Mouse (Mus musculus) forebrain, embryonic 14.5 days (tissue): ENCODE data around the gene Apobec3. TPM values are rescaled to one million over a fixed set of nuclear protein-coding genes. Genes with fewer than 3 reads are reported as not detected.
A peak's percentile ranks its signal among the peaks of the same experiment; 100 is the strongest.
"Not testable (repeated sequence)": the region's sequence is repeated elsewhere in the genome, so short reads cannot be mapped to it uniquely, and the experiment has no call there.

Experiments
- ATAC-seq: fragments of 200-750 bp; cut with Nextera tagmentation; 2 replicates; pipeline ENCODE4 v1.8.0; 2017; ENCODE audit warnings: mild to moderate bottlenecking, moderate library complexity
- DNase-seq: peaks from one replicate; pipeline ENCODE4 v3.0.0-alpha.2; 2015; ENCODE audit warnings: low spot score
- H3K27ac ChIP-seq: fragments of 300-500 bp; sonication (generic); 2 replicates; pipeline ENCODE4 v1.5.1; 2014; ENCODE audit warnings: low read depth, mild to moderate bottlenecking, control low read depth, low read length, moderate library complexity
- H3K27me3 ChIP-seq: fragments of 300-500 bp; sonication (generic); replicated peaks from 2 replicates; pipeline ENCODE4 v1.6.1; 2014; ENCODE audit warnings: low read length, control low read depth, mixed read lengths; ENCODE audit not compliant: control insufficient read depth, insufficient read depth
- H3K36me3 ChIP-seq: fragments of 300-500 bp; sonication (generic); 2 replicates; pipeline ENCODE4 v1.6.1; 2014; ENCODE audit warnings: low read length, control low read depth; ENCODE audit not compliant: control insufficient read depth, insufficient read depth
- H3K4me1 ChIP-seq: fragments of 300-500 bp; sonication (generic); 2 replicates; pipeline ENCODE4 v1.6.1; 2014; ENCODE audit warnings: antibody characterized with exemption, low read length, control low read depth; ENCODE audit not compliant: control insufficient read depth, insufficient read depth
- H3K4me2 ChIP-seq: fragments of 300-500 bp; sonication (generic); 2 replicates; pipeline ENCODE4 v1.6.1; 2014; ENCODE audit warnings: mild to moderate bottlenecking, control low read depth, low read length
- H3K4me3 ChIP-seq: fragments of 300-500 bp; sonication (generic); 2 replicates; pipeline ENCODE4 v1.5.1; 2014; ENCODE audit warnings: low read depth, low read length, control low read depth
- H3K9ac ChIP-seq: fragments of 300-500 bp; sonication (generic); 2 replicates; pipeline ENCODE4 v1.6.1; 2014; ENCODE audit warnings: mild to moderate bottlenecking, low read length, control low read depth, moderate library complexity
- H3K9me3 ChIP-seq: fragments of 300-500 bp; sonication (generic); replicated peaks from 2 replicates; pipeline ENCODE4 v1.6.1; 2016; ENCODE audit warnings: low read length, control low read depth, mixed read lengths; ENCODE audit not compliant: control insufficient read depth
- WGBS: fragments of 180-500 bp; shearing (Covaris S2); extraction: QIAGEN DNeasy Blood & Tissue Kit; methylation state at CpG from one replicate; pipeline ENCODE4 v1.1.7; 2014; 5-methylcytosine and 5-hydroxymethylcytosine counted together
- polyA plus RNA-seq: library from polyadenylated mRNA; unstranded; fragments of >200 nt; fragmentation: Nextera tagmentation; extraction: Ambion mirVana; gene quantifications from 2 replicates; pipeline ENCODE4 v1.2.1, GENCODE M21; 2014

Gene Apobec3
- polyA plus RNA-seq, 1 experiment from 2014 or later: 5.6 TPM

DNA sequence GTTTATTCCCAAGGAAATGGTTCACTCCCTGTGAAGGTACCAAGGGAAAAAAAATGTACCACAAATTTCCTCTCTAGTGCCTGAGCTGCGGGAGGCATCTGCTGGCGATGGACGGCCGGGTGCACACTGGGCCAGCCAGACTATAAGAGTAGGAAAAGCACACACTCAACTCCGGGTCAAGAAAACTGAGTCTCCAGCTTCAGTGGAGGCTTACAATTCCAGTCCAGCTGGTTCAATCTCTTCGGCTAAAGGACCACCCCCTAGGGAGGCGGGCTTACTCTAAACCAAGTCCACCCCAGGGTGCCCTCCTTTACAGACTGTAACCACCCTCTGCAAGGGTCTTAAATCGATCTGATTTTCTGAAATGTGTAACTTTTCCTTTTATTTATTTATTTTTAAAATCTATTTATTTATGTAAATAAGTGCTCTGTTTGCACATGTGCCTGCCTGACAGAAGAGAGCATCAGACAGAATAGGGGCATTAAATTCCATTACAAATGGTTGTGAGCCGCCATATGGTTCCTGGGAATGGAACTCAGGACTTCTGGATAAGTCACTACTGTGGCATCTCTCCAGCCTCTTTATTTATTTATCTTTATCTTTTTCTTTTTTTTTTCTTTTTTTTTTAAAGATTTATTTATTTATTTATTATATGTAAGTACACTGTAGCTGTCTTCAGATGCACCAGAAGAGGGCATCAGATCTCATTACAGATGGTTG, 44.4 kb downstream of the Apobec3 start:
- peaks cover 15% of the 10 kb centered on the region for H3K4me1 ChIP-seq
- H3K36me3 ChIP-seq: no peaks in the 10 kb centered on the region
- no peak overlapping the region for H3K9ac ChIP-seq
- no peaks in the 10 kb centered on the region for H3K9me3 ChIP-seq
- DNase-seq (no peak), ATAC-seq (no peak)
- H3K27me3 ChIP-seq: peaks cover 9% of the 10 kb centered on the region
- H3K4me3 ChIP-seq: no peak overlapping the region
- 31% methylated on average over 9 of the region's 9 CpGs for WGBS
- H3K27ac ChIP-seq: no peak overlapping the region
- no peak overlapping the region for H3K4me2 ChIP-seq

DNA sequence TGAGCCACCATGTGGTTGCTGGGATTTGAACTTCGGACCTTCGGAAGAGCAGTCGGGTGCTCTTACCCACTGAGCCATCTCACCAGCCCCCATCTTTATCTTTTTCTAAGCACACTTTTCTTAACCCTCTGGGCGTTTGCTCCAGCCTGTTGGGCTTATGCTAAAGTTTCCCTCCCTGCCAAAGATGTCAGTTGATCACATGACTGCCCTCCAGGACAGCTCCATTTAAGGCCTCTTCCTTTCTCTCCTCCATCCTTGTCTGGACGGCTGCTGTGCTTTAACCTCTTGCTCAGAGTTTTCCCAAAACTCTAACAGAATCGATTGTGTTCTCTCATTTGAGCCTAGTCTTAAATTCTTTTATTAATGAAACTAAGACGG, 44.9 kb downstream of the Apobec3 start:
- Histone ChIP-seq H3K4me3 (no peak overlapping the region), H3K9me3 (no peaks in the 10 kb centered on the region), H3K27me3 (peaks cover 9% of the 10 kb centered on the region), H3K9ac (no peak overlapping the region), H3K4me1 (peaks cover 15% of the 10 kb centered on the region), H3K27ac (no peak overlapping the region), H3K36me3 (no peaks in the 10 kb centered on the region), H3K4me2 (no peak overlapping the region)
- DNase-seq (no peak), ATAC-seq (no peak)
- 71% methylated on average over 7 of the region's 7 CpGs for WGBS

DNA sequence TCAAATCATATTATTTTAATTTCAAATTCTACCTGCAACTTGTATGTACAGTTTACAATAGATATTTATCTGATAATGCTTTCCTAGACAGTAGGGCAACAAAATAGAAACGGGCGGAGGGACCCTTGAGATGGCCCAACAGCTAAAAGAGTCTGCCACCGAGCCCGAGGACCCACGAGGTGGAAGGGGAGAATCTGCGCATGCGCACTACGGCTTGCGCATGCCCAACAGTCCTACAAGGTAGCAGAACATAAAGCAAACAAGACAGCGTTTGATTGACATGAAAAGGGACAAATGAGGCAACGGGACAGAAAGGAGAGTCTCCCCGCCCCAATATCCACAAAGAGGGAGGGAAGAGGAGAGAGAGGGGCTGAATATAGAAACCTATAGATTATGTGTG, 47.6 kb downstream of the Apobec3 start:
- no peaks in the 10 kb centered on the region for H3K36me3 ChIP-seq
- no peak for ATAC-seq
- H3K9ac ChIP-seq: no peak overlapping the region
- no peak for DNase-seq
- WGBS: 91% methylated on average over 12 of the region's 12 CpGs
- no peak overlapping the region for H3K4me3 ChIP-seq
- peaks cover under 1% of the 10 kb centered on the region; the same call in 1 of the 2 replicates for H3K27me3 ChIP-seq
- no peak overlapping the region for H3K27ac ChIP-seq
- H3K9me3 ChIP-seq: no peaks in the 10 kb centered on the region
- H3K4me1 ChIP-seq: 0 out of 2 replicates have a peak, but pooled peaks cover 2% of the 10 kb centered on the region
- H3K4me2 ChIP-seq: no peak overlapping the region

DNA sequence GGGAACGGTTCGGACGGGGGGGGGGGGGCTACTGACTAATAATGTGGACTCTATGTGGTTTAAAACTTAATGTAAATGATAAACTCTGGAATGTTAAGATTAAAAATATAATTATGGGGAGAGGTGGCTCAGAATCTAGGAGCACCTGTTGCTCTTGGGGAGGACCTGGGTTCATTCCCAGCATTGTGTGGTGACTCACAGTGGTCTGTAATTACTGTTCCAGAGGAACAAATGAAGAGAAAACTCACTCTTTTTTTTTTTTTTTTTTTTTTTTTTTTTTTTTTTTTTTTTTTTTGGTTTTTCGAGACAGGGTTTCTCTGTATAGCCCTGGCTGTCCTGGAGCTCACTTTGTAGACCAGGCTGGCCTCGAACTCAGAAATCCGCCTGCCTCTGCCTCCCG, 48.0 kb downstream of the Apobec3 start:
- ATAC-seq, H3K27me3 ChIP-seq, H3K27ac ChIP-seq, H3K9me3 ChIP-seq, H3K4me2 ChIP-seq, H3K9ac ChIP-seq, H3K4me1 ChIP-seq, DNase-seq, H3K4me3 ChIP-seq, H3K36me3 ChIP-seq: not testable (repeated sequence)
- 91% methylated on average over 5 of the region's 7 CpGs for WGBS

DNA sequence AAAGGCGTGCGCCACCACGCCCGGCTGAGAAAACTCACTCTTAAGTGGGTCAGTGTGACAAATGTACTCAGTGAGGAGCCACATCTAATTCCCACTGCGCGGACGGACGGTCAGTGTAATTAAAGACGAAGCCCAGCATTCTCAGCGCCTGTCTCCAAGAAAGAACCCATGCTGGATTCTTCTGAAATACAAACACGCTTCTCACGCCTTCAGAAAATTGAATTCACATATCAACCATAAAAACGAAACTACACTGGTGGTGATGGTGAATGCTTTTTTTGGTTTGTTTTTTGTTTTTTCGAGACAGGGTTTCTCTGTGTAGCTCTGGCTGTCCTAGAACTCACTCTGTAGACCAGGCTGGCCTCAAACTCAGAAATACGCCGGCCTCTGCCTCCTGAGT, 48.5 kb downstream of the Apobec3 start:
- Histone ChIP-seq H3K9ac (no peak overlapping the region), H3K4me1 (no peaks in the 10 kb centered on the region), H3K9me3 (no peaks in the 10 kb centered on the region), H3K4me3 (no peak overlapping the region), H3K27me3 (no peaks in the 10 kb centered on the region), H3K36me3 (no peaks in the 10 kb centered on the region), H3K4me2 (no peak overlapping the region), H3K27ac (no peak overlapping the region)
- 86% methylated on average over 16 of the region's 16 CpGs for WGBS
- no peak for ATAC-seq
- DNase-seq: no peak

DNA sequence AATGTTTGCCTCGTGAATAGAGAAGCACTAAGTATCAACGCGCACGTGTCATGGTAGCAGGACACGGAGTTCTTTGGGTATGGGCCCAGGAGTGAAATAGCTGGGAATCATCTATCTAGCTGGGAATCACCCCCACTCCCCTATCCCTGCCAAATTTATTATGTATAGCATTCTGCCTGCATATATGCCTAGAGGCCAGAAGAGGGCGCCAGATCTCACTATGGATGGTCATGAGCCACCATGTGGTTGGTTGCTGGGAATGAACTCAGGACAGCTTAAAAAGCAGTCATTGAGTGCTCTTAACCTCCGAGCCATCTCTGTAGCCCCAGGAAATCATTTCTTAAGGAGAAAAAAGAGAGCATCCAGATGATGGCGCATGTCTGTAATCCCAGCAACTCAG, 49.5 kb downstream of the Apobec3 start:
- Histone ChIP-seq H3K27me3 (no peaks in the 10 kb centered on the region), H3K4me3 (no peak overlapping the region), H3K36me3 (no peaks in the 10 kb centered on the region), H3K4me1 (no peaks in the 10 kb centered on the region), H3K4me2 (no peak overlapping the region), H3K27ac (no peak overlapping the region), H3K9me3 (no peaks in the 10 kb centered on the region), H3K9ac (no peak overlapping the region)
- DNase-seq (peak; percentile 68), ATAC-seq (no peak)
- 28% methylated on average over 8 of the region's 8 CpGs for WGBS

DNA sequence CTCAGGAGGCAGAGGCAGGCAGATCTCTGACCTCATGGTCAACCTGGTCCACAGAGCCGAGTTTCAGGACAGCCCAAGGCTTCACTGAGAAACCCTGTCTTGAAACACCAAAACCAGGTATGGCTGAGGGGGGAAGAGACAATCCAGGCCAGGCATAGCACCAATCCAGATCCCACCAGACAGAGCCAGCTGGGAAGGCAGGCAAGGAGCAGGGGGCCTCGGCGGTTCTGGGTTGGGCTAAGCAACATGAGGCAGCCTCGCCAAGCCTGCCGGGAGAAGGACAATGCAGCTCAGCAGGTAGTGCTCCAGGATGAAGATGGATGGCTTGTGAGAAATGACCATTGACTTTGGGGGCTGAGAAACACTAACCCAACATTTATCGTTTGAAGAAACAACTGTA, 51.1 kb downstream of the Apobec3 start:
- DNase-seq (no peak), ATAC-seq (no peak)
- 84% methylated on average over 6 of the region's 6 CpGs for WGBS
- Histone ChIP-seq H3K9ac (no peak overlapping the region), H3K27ac (no peak overlapping the region), H3K4me1 (no peaks in the 10 kb centered on the region), H3K4me2 (no peak overlapping the region), H3K9me3 (no peaks in the 10 kb centered on the region), H3K4me3 (no peak overlapping the region), H3K36me3 (no peaks in the 10 kb centered on the region), H3K27me3 (no peaks in the 10 kb centered on the region)

DNA sequence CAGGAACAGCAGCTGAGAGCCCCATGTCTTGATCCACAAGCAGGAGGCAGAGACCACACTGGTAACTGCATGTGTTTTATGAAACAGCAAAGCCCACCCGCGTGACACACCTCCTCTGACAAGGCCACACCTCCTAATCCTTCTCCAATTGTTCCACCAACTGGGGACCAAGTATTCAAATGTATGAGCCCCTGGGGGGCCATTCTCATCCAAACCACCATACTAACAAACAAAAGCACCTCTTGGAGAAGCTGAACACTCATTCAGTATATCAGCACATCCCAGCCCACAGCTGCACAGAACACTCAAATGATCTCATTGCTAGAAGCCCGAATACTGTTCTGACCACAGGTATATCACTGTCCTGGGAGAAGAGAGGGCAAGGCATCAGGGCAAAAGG, 52.1 kb downstream of the Apobec3 start:
- Histone ChIP-seq H3K9me3 (no peaks in the 10 kb centered on the region), H3K9ac (no peak overlapping the region), H3K27me3 (no peaks in the 10 kb centered on the region), H3K4me1 (no peaks in the 10 kb centered on the region), H3K4me3 (no peak overlapping the region), H3K27ac (no peak overlapping the region), H3K36me3 (no peaks in the 10 kb centered on the region), H3K4me2 (no peak overlapping the region)
- WGBS: 60% methylated on average over 3 of the region's 3 CpGs
- ATAC-seq (no peak), DNase-seq (no peak)

DNA sequence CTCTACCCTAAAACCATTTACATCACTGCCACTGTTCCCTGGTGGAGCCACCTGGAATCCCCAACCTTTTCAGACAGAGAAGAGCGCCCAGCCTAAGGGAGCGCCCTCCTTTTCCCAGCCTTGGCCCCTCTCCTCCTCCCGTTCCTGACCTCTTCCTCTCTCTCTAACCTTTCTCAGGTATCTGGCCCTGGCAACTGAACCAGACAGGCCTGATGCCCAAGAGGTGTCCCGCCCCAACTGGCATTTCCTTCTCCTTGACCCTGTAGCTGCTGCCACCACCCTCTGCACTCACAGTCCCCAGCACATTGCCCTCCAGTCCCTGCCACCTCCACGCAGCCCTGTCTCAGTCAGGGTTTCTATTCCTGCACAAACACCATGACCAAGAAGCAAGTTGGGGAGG, 53.5 kb downstream of the Apobec3 start:
- Histone ChIP-seq H3K4me2 (no peak overlapping the region), H3K36me3 (no peaks in the 10 kb centered on the region), H3K9ac (no peak overlapping the region), H3K9me3 (no peaks in the 10 kb centered on the region), H3K27me3 (no peaks in the 10 kb centered on the region), H3K4me3 (no peak overlapping the region), H3K27ac (no peak overlapping the region), H3K4me1 (peaks cover 4% of the 10 kb centered on the region)
- ATAC-seq (no peak), DNase-seq (no peak)
- WGBS: 79% methylated on average over 5 of the region's 5 CpGs
